28 mouse cellular contexts compared by ENCODE assay signal in genomic region chr5:37320174-37320573, GRCm38 (mm10). TPM values are rescaled to one million over a fixed set of nuclear protein-coding genes. Genes with fewer than 3 reads are reported as not detected.
DNase-seq lines count a peak whose midpoint lies in the region; ATAC-seq lines count a peak whose summit lies in the region.
"Had no signal": no experiment of that assay in that cellular context is flagged by ENCODE, and none has a peak within 500 bp of the region (broad histone marks: within the 10 kb centered on the region; RNA-seq: fewer than 3 reads in every experiment).

No protein-coding gene starts in this region.

- DNase-seq in frontal cortex, adult 2 months (ENCODE audit: extremely low spot score in 1 of 2, low spot score in 1 of 2): peak; percentile 35 to 65
- DNase-seq in frontal cortex, postnatal 10 days (ENCODE audit: low spot score in 2 of 2): no peak
- DNase-seq in right cerebral cortex, adult 18-20 months: peak; percentile 46
- DNase-seq in right cerebral cortex, postnatal 4 days: no peak
- peak; percentile 47 to 58 for DNase-seq in right cerebral cortex, adult 2 months (ENCODE audit: low spot score in 2 of 2)
- no peak for DNase-seq in heart, adult 18-20 months
- no peak for DNase-seq in gastrocnemius, adult 8-10 months (ENCODE audit: low spot score in 2 of 2)
- DNase-seq: adrenal gland, postnatal 36 days; cerebellum, adult 11-12 months; cerebellum, postnatal 10 days; gastrocnemius, postnatal 25 days; heart, postnatal 4 days; kidney, adult 2 months; kidney, postnatal 10 days; liver; thymus, adult 18-20 months; thymus, postnatal 36 days had no signal

- no peak overlapping the region for H3K4me3 ChIP-seq in kidney, embryonic 15.5 days (replicated peaks)
- H3K4me3 ChIP-seq: forebrain, embryonic 10.5 days; heart, embryonic 15.5 days; limb, embryonic 10.5 days; liver, embryonic 15.5 days; stomach, embryonic 15.5 days had no signal

- H3K27me3 ChIP-seq in kidney, embryonic 15.5 days: no peaks in the 10 kb centered on the region
- H3K27me3 ChIP-seq: heart, embryonic 15.5 days; liver, embryonic 15.5 days; stomach, embryonic 15.5 days had no signal

- H3K4me1 ChIP-seq in kidney, embryonic 15.5 days: no peaks in the 10 kb centered on the region
- H3K4me1 ChIP-seq: forebrain, embryonic 10.5 days; heart, embryonic 15.5 days; limb, embryonic 10.5 days; liver, embryonic 15.5 days; stomach, embryonic 15.5 days had no signal

- H3K9me3 ChIP-seq in kidney, embryonic 15.5 days (replicated peaks): no peaks in the 10 kb centered on the region
- H3K9me3 ChIP-seq: heart, embryonic 15.5 days; limb, embryonic 10.5 days; liver, embryonic 15.5 days; stomach, embryonic 15.5 days had no signal

- no peak for ATAC-seq in kidney, embryonic 15.5 days (replicated peaks; ENCODE audit: low FRiP score)
- ATAC-seq: CD4-positive, CD25-positive, alpha-beta regulatory T cell, adult 4 months; inflammation-experienced regulatory T-cells, adult 6 months; midbrain, embryonic 16.5 days had no signal

- H3K36me3 ChIP-seq in kidney, embryonic 15.5 days: peaks cover 93% of the 10 kb centered on the region
- H3K36me3 ChIP-seq: liver, embryonic 15.5 days had no signal

- no peak overlapping the region for H3K27ac ChIP-seq in kidney, embryonic 15.5 days
- H3K27ac ChIP-seq: forebrain, embryonic 10.5 days; heart, embryonic 15.5 days; hindbrain, embryonic 14.5 days; limb, embryonic 10.5 days; liver, embryonic 15.5 days; macrophage; stomach, embryonic 15.5 days had no signal

- H3K9ac ChIP-seq in kidney, embryonic 15.5 days: no peak overlapping the region
- H3K9ac ChIP-seq: heart, embryonic 15.5 days; hindbrain, embryonic 14.5 days; liver, embryonic 15.5 days; stomach, embryonic 15.5 days had no signal

- no peak overlapping the region for H3K4me2 ChIP-seq in kidney, embryonic 15.5 days
- H3K4me2 ChIP-seq: heart, embryonic 15.5 days; hindbrain, embryonic 14.5 days; liver, embryonic 15.5 days; stomach, embryonic 15.5 days had no signal

- 74% methylated on average over 3 of the region's 3 CpGs for WGBS in kidney, embryonic 15.5 days

RNA-seq across cellular contexts. Expression of gene Evc, which starts 16.5 kb away (rescaled TPM):
- polyA plus RNA-seq in frontal cortex, adult 2 months (2012; rRNA removed): 13.8 and 14.0 TPM in 2 replicates
- 21.9 and 24.4 TPM in 2 replicates for polyA plus RNA-seq in kidney, embryonic 15.5 days (2015; fragmentation: Nextera tagmentation; extraction: Ambion mirVana)
- total RNA-seq in heart, adult 18-20 months (2021): 1 to 10 TPM; 5.1 to 6.0 TPM
- 10 to 100 TPM; 19.5 to 21.9 (median 21.1) TPM for total RNA-seq in gastrocnemius, adult 8-10 months (2022)
- polyA plus RNA-seq: CD4-positive, CD25-positive, alpha-beta regulatory T cell, adult 4 months; inflammation-experienced regulatory T-cells, adult 6 months; macrophage had no signal

RNA-seq across cellular contexts. Expression of gene Evc2, which starts 18.1 kb away (rescaled TPM):
- 17.6 and 18.3 TPM in 2 replicates for polyA plus RNA-seq in frontal cortex, adult 2 months (2012; rRNA removed)
- 22.5 and 22.8 TPM in 2 replicates for polyA plus RNA-seq in kidney, embryonic 15.5 days (2015; fragmentation: Nextera tagmentation; extraction: Ambion mirVana)
- 1 to 10 TPM; 4.9 to 7.9 TPM for total RNA-seq in heart, adult 18-20 months (2021)
- total RNA-seq in gastrocnemius, adult 8-10 months (2022): 1 to 10 TPM; 7.3 to 8.5 (median 7.8) TPM
- polyA plus RNA-seq: CD4-positive, CD25-positive, alpha-beta regulatory T cell, adult 4 months; inflammation-experienced regulatory T-cells, adult 6 months; macrophage had no signal

Comparison
In these comparisons a context has a peak if more than half of its experiments do, and no peak if none do; other contexts are left out.
1. DNase-seq: peak in frontal cortex, adult 2 months (2 of 2), right cerebral cortex, adult 18-20 months (single experiment) and right cerebral cortex, adult 2 months (2 of 2); none in frontal cortex, postnatal 10 days (0 of 2), right cerebral cortex, postnatal 4 days (single experiment), heart, adult 18-20 months (0 of 2) and gastrocnemius, adult 8-10 months (0 of 2).